Mouse (Mus musculus) midbrain, embryonic 12.5 days (tissue): ENCODE data around the gene Zfp704. TPM values are rescaled to one million over a fixed set of nuclear protein-coding genes. Genes with fewer than 3 reads are reported as not detected.

Source experiments
- ATAC-seq: fragments of 200-750 bp; cut with Nextera tagmentation; 2 replicates; pipeline ENCODE4 v1.8.0; 2017; ENCODE audit warnings: low read depth, moderate TSS enrichment, moderate library complexity; ENCODE audit not compliant: low FRiP score
- H3K27ac ChIP-seq: fragments of 300-500 bp; sonication (generic); replicated peaks from 2 replicates; pipeline ENCODE4 v1.5.1; 2016; ENCODE audit warnings: mild to moderate bottlenecking
- H3K27me3 ChIP-seq: fragments of 300-500 bp; sonication (generic); 2 replicates; pipeline ENCODE4 v1.6.1; 2016; ENCODE audit warnings: mild to moderate bottlenecking
- H3K36me3 ChIP-seq: fragments of 300-500 bp; sonication (generic); 2 replicates; pipeline ENCODE4 v1.6.1; 2016
- H3K4me1 ChIP-seq: fragments of 300-500 bp; sonication (generic); 2 replicates; pipeline ENCODE4 v1.6.1; 2016
- H3K4me2 ChIP-seq: fragments of 300-500 bp; sonication (generic); replicated peaks from 2 replicates; pipeline ENCODE4 v1.6.1; 2016; ENCODE audit warnings: mild to moderate bottlenecking, moderate library complexity
- H3K4me3 ChIP-seq: fragments of 300-500 bp; sonication (generic); 2 replicates; pipeline ENCODE4 v1.5.1; 2016; ENCODE audit warnings: mild to moderate bottlenecking
- H3K9ac ChIP-seq: fragments of 300-500 bp; sonication (generic); replicated peaks from 2 replicates; pipeline ENCODE4 v1.6.1; 2016; ENCODE audit warnings: mild to moderate bottlenecking, moderate library complexity
- H3K9me3 ChIP-seq: fragments of 300-500 bp; sonication (generic); 2 replicates; pipeline ENCODE4 v1.6.1; 2016; ENCODE audit warnings: mild to moderate bottlenecking
- WGBS: fragments of 180-500 bp; shearing (Covaris S2); methylation state at CpG from one replicate; pipeline ENCODE4 v1.1.7; 2016; 5-methylcytosine and 5-hydroxymethylcytosine counted together
- polyA plus RNA-seq: library from polyadenylated mRNA; unstranded; fragments of >200 nt; fragmentation: Nextera tagmentation; extraction: Ambion mirVana; gene quantifications from 2 replicates; pipeline ENCODE4 v1.2.1, GENCODE M21; 2016

The Zfp704 gene
- polyA plus RNA-seq, 1 experiment from 2014 or later = 6.9 TPM

DNA sequence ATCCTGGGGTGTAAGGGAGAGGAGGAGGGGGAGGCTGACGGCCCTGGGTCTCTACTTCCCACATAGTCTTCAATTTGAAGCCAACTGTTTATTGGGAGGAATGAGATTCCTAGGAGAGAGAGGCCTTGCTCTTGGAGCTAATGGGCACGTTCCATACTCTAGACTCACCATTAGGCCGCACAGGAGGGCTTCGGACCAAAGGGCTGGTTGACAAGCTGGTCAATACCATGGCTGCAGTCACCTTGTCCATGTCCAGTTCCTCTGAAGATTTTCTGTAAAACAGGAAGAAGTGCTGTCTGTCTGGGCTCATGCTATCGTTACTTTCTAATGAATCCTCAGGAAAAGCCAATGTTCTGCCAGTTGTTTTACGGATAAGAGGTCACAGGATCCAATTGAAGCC lies 135.6 kb downstream of the Zfp704 start:
- Histone ChIP-seq H3K36me3 (no peaks in the 10 kb centered on the region; the same call in 1 of the 2 replicates), H3K9ac (no peak overlapping the region), H3K27me3 (no peaks in the 10 kb centered on the region), H3K27ac (no peak overlapping the region), H3K4me3 (no peak overlapping the region), H3K4me2 (no peak overlapping the region), H3K9me3 (no peaks in the 10 kb centered on the region), H3K4me1 (no peaks in the 10 kb centered on the region)
- ATAC-seq = no peak
- 93% methylated on average over 6 of the region's 6 CpGs for WGBS

DNA sequence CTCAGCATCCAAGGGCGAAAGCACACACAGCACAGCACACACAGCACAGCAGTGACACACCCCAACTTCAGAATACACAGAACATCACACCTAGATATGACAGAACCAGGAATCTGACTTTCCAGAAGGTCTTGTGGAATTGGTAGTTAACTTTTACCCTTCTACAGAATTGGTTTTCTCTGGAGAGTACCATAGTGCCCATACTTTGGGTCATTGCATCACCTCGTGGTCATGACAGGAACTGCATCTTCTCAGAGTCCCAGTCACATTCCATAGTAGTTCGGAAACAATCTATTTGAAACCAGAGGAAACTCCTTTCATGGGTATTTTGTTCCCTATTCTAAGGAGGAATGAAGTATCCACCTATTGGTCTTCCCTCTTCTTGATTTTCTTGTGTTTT lies 143.6 kb downstream of the Zfp704 start:
- 42% methylated on average over 3 of the region's 3 CpGs for WGBS

DNA sequence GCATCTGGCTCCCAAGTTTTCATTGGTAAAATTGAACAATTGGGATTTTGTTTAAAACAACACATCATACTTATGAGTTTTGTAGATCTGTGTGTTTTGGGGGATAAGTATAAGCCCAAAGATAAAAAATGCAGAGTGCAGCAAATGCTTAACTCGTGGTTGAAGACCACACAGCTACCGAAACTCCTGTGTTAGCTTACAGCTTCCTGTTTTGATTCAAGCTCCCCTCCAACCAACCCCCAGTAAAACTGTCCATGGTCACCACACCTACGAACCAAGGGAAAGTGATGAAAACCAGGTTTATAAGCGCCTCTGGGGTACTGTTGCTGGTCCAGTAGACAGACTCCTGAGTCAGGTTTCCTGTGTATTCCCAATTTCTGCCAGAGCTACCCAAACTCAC lies 144.2 kb downstream of the Zfp704 start:
- WGBS = 86% methylated on average over 4 of the region's 4 CpGs

More for the DNA sequence above, 143.6 kb downstream of the Zfp704 start:
- peak; percentile 63; the same call in 1 of the 2 replicates for ATAC-seq
- Histone ChIP-seq H3K36me3 (0 out of 2 replicates have a peak, but pooled peaks cover 3% of the 10 kb centered on the region), H3K9me3 (no peaks in the 10 kb centered on the region), H3K27me3 (no peaks in the 10 kb centered on the region), H3K9ac (no peak overlapping the region), H3K4me3 (no peak overlapping the region), H3K4me1 (peaks cover 3% of the 10 kb centered on the region; the same call in 1 of the 2 replicates), H3K27ac (no peak overlapping the region), H3K4me2 (no peak overlapping the region)

DNA sequence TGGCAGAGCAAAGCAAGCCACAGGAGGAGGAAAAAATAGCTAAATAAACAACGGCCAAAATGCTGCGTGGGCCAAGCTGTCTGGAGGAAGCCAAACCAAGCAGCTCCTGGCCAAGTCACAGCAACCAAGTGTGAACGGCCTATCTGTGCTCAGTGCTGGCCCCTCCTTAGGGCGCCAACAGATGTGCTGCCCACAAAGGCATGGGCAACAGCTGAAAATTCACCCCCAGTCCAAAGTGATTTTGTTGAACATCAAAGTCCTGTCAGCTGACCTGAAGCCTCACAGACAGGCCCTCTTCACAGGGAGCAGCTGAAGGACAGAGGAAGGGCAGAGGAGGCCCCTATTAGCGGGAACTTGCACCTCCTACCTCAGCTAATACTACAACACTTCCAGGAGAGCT lies 148.2 kb downstream of the Zfp704 start:
- Histone ChIP-seq H3K27me3 (no peaks in the 10 kb centered on the region), H3K4me2 (no peak overlapping the region), H3K27ac (no peak overlapping the region), H3K36me3 (0 out of 2 replicates have a peak, but pooled peaks cover 6% of the 10 kb centered on the region), H3K4me3 (no peak overlapping the region), H3K4me1 (peaks cover 3% of the 10 kb centered on the region; the same call in 1 of the 2 replicates), H3K9me3 (no peaks in the 10 kb centered on the region), H3K9ac (no peak overlapping the region)
- 93% methylated on average over 5 of the region's 5 CpGs for whole genome bisulfite sequencing
- ATAC-seq = no peak

More for the DNA sequence above, 144.2 kb downstream of the Zfp704 start:
- peaks cover 3% of the 10 kb centered on the region; the same call in 1 of the 2 replicates for H3K4me1 ChIP-seq
- no peak overlapping the region for H3K4me2 ChIP-seq
- H3K9me3 ChIP-seq = no peaks in the 10 kb centered on the region
- no peaks in the 10 kb centered on the region for H3K27me3 ChIP-seq
- no peak for ATAC-seq
- H3K9ac ChIP-seq = no peak overlapping the region
- 0 out of 2 replicates have a peak, but pooled peaks cover 3% of the 10 kb centered on the region for H3K36me3 ChIP-seq
- H3K4me3 ChIP-seq = no peak overlapping the region
- no peak overlapping the region for H3K27ac ChIP-seq

- Histone ChIP-seq H3K27me3 (no peaks in the 10 kb centered on the region), H3K4me1 (peaks cover 3% of the 10 kb centered on the region; the same call in 1 of the 2 replicates), H3K9me3 (no peaks in the 10 kb centered on the region), H3K9ac (no peak overlapping the region), H3K4me3 (no peak overlapping the region), H3K4me2 (no peak overlapping the region), H3K27ac (no peak overlapping the region), H3K36me3 (0 out of 2 replicates have a peak, but pooled peaks cover 9% of the 10 kb centered on the region)
- no peak for ATAC-seq
- 93% methylated on average over 6 of the region's 6 CpGs for WGBS
Observed at GRCm38 (mm10) chr3:9460284-9460683, 149.6 kb downstream of the Zfp704 start.

- H3K9ac ChIP-seq = no peak overlapping the region
- H3K4me1 ChIP-seq = no peaks in the 10 kb centered on the region
- H3K27me3 ChIP-seq = no peaks in the 10 kb centered on the region
- no peaks in the 10 kb centered on the region for H3K9me3 ChIP-seq
- H3K27ac ChIP-seq = no peak overlapping the region
- H3K36me3 ChIP-seq = 0 out of 2 replicates have a peak, but pooled peaks cover 6% of the 10 kb centered on the region
- ATAC-seq = no peak
- no peak overlapping the region for H3K4me2 ChIP-seq
- WGBS = 69% methylated on average over 10 of the region's 10 CpGs
- H3K4me3 ChIP-seq = no peak overlapping the region
Observed at GRCm38 (mm10) chr3:9456380-9456890, 153.4 kb downstream of the Zfp704 start.

DNA sequence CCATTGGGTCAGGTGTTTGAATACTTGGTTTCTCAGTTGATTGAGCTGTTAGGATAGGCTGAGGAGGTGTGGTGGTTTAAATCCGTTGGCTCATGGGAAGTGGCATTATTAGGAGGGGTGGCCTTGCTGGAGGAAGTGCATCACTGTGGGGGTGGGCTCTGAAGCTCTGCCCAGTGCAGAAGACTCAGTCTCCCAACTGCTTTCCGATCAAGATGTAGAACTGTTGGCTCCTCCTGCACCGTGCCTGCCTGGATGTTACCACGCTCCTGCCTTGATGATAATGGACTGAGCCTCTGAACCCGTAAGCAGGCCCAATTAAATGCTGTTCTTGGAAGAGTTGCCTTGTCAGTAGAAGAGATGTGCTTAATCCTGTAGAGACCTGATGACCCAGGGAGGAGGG lies 154.5 kb downstream of the Zfp704 start:
- 91% methylated on average over 5 of the region's 5 CpGs for WGBS
- no peak overlapping the region for H3K9ac ChIP-seq
- no peak overlapping the region for H3K4me2 ChIP-seq
- no peak for ATAC-seq
- no peaks in the 10 kb centered on the region for H3K27me3 ChIP-seq
- no peaks in the 10 kb centered on the region for H3K4me1 ChIP-seq
- H3K9me3 ChIP-seq = no peaks in the 10 kb centered on the region
- no peak overlapping the region for H3K27ac ChIP-seq
- no peak overlapping the region for H3K4me3 ChIP-seq
- H3K36me3 ChIP-seq = 0 out of 2 replicates have a peak, but pooled peaks cover 4% of the 10 kb centered on the region

DNA sequence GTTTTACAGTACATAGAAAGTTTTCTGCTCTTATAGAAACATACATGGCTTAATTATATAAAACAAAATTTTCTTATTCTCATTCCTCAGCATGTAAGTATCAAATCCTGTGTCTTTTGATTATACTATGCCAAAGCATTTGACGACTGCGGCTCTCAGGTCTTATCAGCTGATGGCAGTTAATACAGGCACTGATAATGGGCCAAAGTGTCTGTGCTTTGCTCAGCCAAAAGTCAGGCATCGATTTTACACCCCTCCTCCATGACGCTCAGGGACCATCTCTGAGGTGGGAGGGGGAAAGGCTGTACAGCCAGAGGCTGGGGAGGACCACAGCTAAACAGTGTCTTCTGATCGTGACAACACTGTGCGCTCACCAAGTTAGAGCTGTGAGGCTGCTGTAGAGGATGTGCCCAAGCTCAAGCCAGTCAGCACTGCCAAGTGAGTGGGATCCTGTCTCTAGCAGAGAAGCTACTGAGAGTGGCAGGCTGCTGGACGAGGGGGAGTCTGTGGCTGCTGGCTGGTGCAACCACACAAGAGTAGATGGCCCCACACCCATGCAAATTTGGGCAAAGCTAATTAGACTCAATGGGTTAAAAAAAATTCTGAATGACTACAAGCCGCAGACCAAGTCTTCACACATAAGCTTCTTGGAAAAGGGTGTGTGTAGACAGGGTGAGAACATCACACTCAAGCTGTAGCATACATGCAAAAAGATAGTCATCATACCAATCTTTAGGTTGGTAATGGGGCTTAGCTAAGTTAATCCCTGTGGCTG lies 155.1 kb downstream of the Zfp704 start:
- Histone ChIP-seq H3K9me3 (no peaks in the 10 kb centered on the region), H3K4me2 (no peak overlapping the region), H3K4me3 (no peak overlapping the region), H3K36me3 (0 out of 2 replicates have a peak, but pooled peaks cover 3% of the 10 kb centered on the region), H3K4me1 (0 out of 2 replicates have a peak, but pooled peaks cover 3% of the 10 kb centered on the region), H3K27ac (no peak overlapping the region), H3K9ac (no peak overlapping the region), H3K27me3 (no peaks in the 10 kb centered on the region)
- ATAC-seq = no peak
- 84% methylated on average over 8 of the region's 8 CpGs for WGBS

- H3K4me1 ChIP-seq = 0 out of 2 replicates have a peak, but pooled peaks cover 6% of the 10 kb centered on the region
- peaks cover 19% of the 10 kb centered on the region for H3K36me3 ChIP-seq
- WGBS = 95% methylated on average over 12 of the region's 12 CpGs
- H3K4me3 ChIP-seq = no peak overlapping the region
- H3K27me3 ChIP-seq = no peaks in the 10 kb centered on the region
- no peaks in the 10 kb centered on the region for H3K9me3 ChIP-seq
- no peak overlapping the region for H3K27ac ChIP-seq
- H3K4me2 ChIP-seq = no peak overlapping the region
- ATAC-seq = no peak
- no peak overlapping the region for H3K9ac ChIP-seq
Observed at GRCm38 (mm10) chr3:9450521-9450920, 159.4 kb downstream of the Zfp704 start.

DNA sequence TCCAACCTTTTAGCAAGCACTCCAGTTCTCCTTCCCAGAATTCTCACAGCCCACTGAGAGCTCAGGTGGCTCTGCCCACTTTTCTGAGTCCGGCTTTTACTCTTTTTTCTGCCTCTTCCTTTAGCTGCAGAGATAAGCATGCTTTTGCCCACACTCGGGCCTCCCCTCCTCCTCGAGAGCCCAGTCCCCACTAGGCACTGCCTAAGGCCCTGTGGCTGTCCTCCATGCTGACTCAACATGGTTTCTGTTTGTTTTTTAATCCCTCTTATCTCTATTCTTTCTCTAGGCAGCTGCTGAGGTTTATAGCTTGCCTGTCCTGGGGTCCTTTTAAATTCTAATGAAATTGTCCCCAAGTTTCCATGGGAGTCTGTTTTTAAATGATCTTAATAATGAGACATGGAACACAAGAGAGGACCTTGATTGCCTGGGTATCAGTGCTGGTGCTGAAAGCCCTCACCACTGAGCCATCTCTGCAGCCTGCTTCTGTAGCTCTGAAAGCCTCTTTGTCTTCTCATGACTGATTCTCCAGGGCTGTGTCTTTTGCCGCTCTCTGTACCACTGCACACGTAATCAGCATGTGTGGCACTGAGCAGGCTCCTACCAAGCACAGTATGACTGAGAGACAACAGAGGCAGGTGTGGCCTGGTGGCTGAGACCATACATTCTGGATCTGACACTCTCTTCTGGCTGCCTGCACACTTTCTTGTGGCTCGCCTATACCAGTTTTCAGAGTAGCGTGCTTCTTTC lies 160.5 kb downstream of the Zfp704 start:
- no peak overlapping the region for H3K4me3 ChIP-seq
- 52% methylated on average over 7 of the region's 7 CpGs for WGBS
- no peaks in the 10 kb centered on the region for H3K27me3 ChIP-seq
- H3K9me3 ChIP-seq = no peaks in the 10 kb centered on the region
- H3K27ac ChIP-seq = peak overlapping the region; percentile 72
- H3K9ac ChIP-seq = no peak overlapping the region
- H3K4me2 ChIP-seq = no peak overlapping the region
- 0 out of 2 replicates have a peak, but pooled peaks cover 6% of the 10 kb centered on the region for H3K4me1 ChIP-seq
- peak; percentile 83 for ATAC-seq
- H3K36me3 ChIP-seq = peaks cover 18% of the 10 kb centered on the region

DNA sequence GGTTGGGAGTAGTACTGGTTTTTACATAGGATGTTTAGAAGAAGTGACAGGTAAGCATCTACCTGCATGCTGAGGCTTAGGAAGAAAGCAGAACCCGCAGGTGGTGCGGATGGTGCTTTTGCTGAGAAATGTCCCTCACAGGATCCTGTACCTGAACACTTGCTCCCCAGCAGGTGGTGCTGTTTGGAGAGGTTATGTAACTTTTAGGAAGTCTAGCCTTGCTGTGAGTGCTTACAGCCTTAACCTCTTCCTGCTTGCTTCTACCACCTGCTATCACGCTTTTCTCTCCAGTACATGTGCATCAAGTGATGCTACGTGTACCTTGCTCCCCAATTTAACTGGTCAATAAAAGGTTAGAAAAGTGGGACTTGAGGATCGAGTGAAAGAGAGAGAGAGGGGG lies 161.3 kb downstream of the Zfp704 start:
- WGBS = 97% methylated on average over 5 of the region's 5 CpGs
- no peak for ATAC-seq
- no peaks in the 10 kb centered on the region for H3K27me3 ChIP-seq

DNA sequence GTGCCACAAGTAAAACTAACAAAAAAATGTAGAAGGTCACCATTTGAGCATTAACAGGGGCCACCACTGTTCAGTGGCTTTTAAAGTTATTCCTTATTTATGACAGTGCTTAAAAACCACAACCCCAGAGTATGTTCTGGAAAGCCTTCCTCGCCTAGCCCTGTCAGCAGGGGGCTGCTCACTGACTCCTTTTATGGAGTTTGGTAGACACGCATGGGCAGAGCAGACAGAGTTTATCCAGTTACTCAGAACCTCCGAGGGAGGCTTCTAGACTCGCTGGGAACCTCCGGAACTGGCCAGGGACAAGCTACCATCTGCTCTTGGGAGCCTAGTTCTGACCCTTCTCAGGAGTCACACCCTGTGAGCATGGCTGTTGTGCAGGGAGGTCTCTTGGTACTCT lies 165.3 kb downstream of the Zfp704 start:
- no peaks in the 10 kb centered on the region for H3K9me3 ChIP-seq
- H3K4me1 ChIP-seq = 0 out of 2 replicates have a peak, but pooled peaks cover under 1% of the 10 kb centered on the region
- H3K4me2 ChIP-seq = no peak overlapping the region
- no peak overlapping the region for H3K27ac ChIP-seq
- WGBS = 83% methylated on average over 5 of the region's 5 CpGs
- no peaks in the 10 kb centered on the region for H3K27me3 ChIP-seq
- peaks cover 18% of the 10 kb centered on the region for H3K36me3 ChIP-seq
- H3K4me3 ChIP-seq = no peak overlapping the region
- H3K9ac ChIP-seq = no peak overlapping the region
- no peak for ATAC-seq

More for the DNA sequence above, 161.3 kb downstream of the Zfp704 start:
- H3K4me3 ChIP-seq = no peak overlapping the region
- H3K27ac ChIP-seq = no peak overlapping the region
- H3K4me2 ChIP-seq = no peak overlapping the region
- H3K9ac ChIP-seq = no peak overlapping the region
- no peaks in the 10 kb centered on the region for H3K9me3 ChIP-seq
- H3K4me1 ChIP-seq = 0 out of 2 replicates have a peak, but pooled peaks cover 6% of the 10 kb centered on the region
- H3K36me3 ChIP-seq = peaks cover 18% of the 10 kb centered on the region
